In the genomic region with DNA sequence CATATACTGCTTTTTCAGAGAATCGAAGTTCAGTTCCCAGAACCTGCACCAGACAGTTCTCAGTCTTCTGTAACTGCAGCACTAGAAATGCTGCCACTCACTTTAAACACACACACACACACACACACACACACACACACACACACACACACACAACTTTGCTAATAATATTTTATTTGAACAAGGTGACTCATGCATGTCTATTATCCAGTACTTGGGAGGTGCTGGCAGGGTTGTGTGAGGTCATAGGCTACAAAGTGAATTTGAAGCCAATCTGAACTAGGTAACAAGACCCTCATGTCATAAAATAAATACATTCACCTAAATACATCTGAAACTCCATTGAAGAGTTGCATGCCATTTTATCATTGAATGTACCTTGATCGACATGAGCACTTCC, we compare ENCODE assay signal across 17 mouse cellular contexts.
"Had no signal": no experiment of that assay in that cellular context is flagged by ENCODE, and none has a peak within 500 bp of the region (broad histone marks: within the 10 kb centered on the region; RNA-seq: fewer than 3 reads in every experiment).

No protein-coding gene starts in this region.

- H3K4me1 ChIP-seq: liver, embryonic 12.5 days; liver, embryonic 15.5 days; lung, embryonic 15.5 days; megakaryocyte, embryonic 14.5 days; midbrain, embryonic 10.5 days had no signal

- H3K9me3 ChIP-seq: limb, embryonic 13.5 days; liver, embryonic 12.5 days; liver, embryonic 15.5 days; lung, embryonic 15.5 days; midbrain, embryonic 10.5 days had no signal

- H3K27ac ChIP-seq: limb, embryonic 13.5 days; liver, embryonic 12.5 days; liver, embryonic 15.5 days; lung, embryonic 15.5 days; midbrain, embryonic 10.5 days had no signal

- H3K9ac ChIP-seq: limb, embryonic 13.5 days; liver, embryonic 12.5 days; liver, embryonic 15.5 days; lung, embryonic 15.5 days had no signal

- H3K27me3 ChIP-seq: limb, embryonic 13.5 days; liver, embryonic 12.5 days; liver, embryonic 15.5 days; lung, embryonic 15.5 days; megakaryocyte, embryonic 14.5 days had no signal

- DNase-seq: kidney, adult 18-20 months; kidney, adult 9 months; kidney, postnatal 14 days; kidney, postnatal 4 days; liver; lung, postnatal 10 days; lung, postnatal 36 days; midbrain, embryonic 14.5 days; thymus, adult 2 months; thymus, postnatal 14 days; thymus, postnatal 4 days had no signal

- ATAC-seq: liver, embryonic 12.5 days had no signal

- H3K4me2 ChIP-seq: limb, embryonic 13.5 days; liver, embryonic 12.5 days; liver, embryonic 15.5 days; lung, embryonic 15.5 days had no signal

- H3K36me3 ChIP-seq: limb, embryonic 13.5 days; liver, embryonic 12.5 days; liver, embryonic 15.5 days; lung, embryonic 15.5 days; midbrain, embryonic 10.5 days had no signal

- H3K4me3 ChIP-seq: limb, embryonic 13.5 days; liver, embryonic 12.5 days; liver, embryonic 15.5 days; lung, embryonic 15.5 days; megakaryocyte, embryonic 14.5 days; midbrain, embryonic 10.5 days had no signal
